Mouse (Mus musculus): Measurements from ENCODE around the gene Znhit2.
"Not testable (repeated sequence)": the region's sequence is repeated elsewhere in the genome, so short reads cannot be mapped to it uniquely, and the experiment has no call there.

Znhit2 gene

GRCm38 (mm10) chr19:6061021-6061533, at the start of gene Znhit2:
Gene Znhit2, plus strand, starts transcription at chr19:6061192.
- DNase-seq (ENCODE audit: low spot score in 2 of 2): peak; percentile 92 to 95

- no peak for DNase-seq (ENCODE audit: low spot score in 2 of 2)
These were observed 47.3 kb upstream of the Znhit2 start for GRCm38 (mm10) chr19:6013691-6014090.

GRCm38 (mm10) chr19:6014991-6015510, 45.9 kb upstream of the Znhit2 start:
- DNase-seq (ENCODE audit: low spot score in 2 of 2): no peak

- DNase-seq (ENCODE audit: low spot score in 2 of 2): peak; percentile 35 to 56
These were observed 45.3 kb upstream of the Znhit2 start, which contains the start of gene Capn1 for GRCm38 (mm10) chr19:6015511-6016315. Gene Capn1, minus strand, starts transcription at chr19:6015897.

- no peak for DNase-seq (ENCODE audit: low spot score in 2 of 2)
These were observed 44.5 kb upstream of the Znhit2 start for GRCm38 (mm10) chr19:6016532-6016931.

GRCm38 (mm10) chr19:6018142-6019089, 42.6 kb upstream of the Znhit2 start:
- DNase-seq (ENCODE audit: low spot score in 2 of 2): peak; percentile 76

GRCm38 (mm10) chr19:6020276-6020675, 40.7 kb upstream of the Znhit2 start:
- no peak for DNase-seq (ENCODE audit: low spot score in 2 of 2)

- no peak for DNase-seq (ENCODE audit: low spot score in 2 of 2)
These were observed 37.9 kb upstream of the Znhit2 start for GRCm38 (mm10) chr19:6023059-6023458.

GRCm38 (mm10) chr19:6023930-6024329, 37.1 kb upstream of the Znhit2 start:
- DNase-seq (ENCODE audit: low spot score in 2 of 2): no peak

GRCm38 (mm10) chr19:6028991-6029390, 32.0 kb upstream of the Znhit2 start:
- no peak for DNase-seq (ENCODE audit: low spot score in 2 of 2)

GRCm38 (mm10) chr19:6029426-6029825, 31.6 kb upstream of the Znhit2 start:
- no peak for DNase-seq (ENCODE audit: low spot score in 2 of 2)

- DNase-seq (ENCODE audit: low spot score in 2 of 2): no peak
These were observed 30.3 kb upstream of the Znhit2 start for GRCm38 (mm10) chr19:6030520-6031280.

GRCm38 (mm10) chr19:6035966-6036585, 24.9 kb upstream of the Znhit2 start:
- DNase-seq (ENCODE audit: low spot score in 2 of 2): no peak

GRCm38 (mm10) chr19:6037695-6038094, 23.3 kb upstream of the Znhit2 start:
- DNase-seq (ENCODE audit: low spot score in 2 of 2): no peak

- DNase-seq (ENCODE audit: low spot score in 2 of 2): no peak
These were observed 22.7 kb upstream of the Znhit2 start for GRCm38 (mm10) chr19:6038326-6038725.

- no peak for DNase-seq (ENCODE audit: low spot score in 2 of 2)
These were observed 21.0 kb upstream of the Znhit2 start for GRCm38 (mm10) chr19:6040002-6040401.

- DNase-seq (ENCODE audit: low spot score in 2 of 2): no peak
These were observed 18.7 kb upstream of the Znhit2 start for GRCm38 (mm10) chr19:6042293-6042692.

GRCm38 (mm10) chr19:6044102-6044501, 16.9 kb upstream of the Znhit2 start:
- DNase-seq (ENCODE audit: low spot score in 2 of 2): not testable (repeated sequence)

GRCm38 (mm10) chr19:6045366-6046293, 15.4 kb upstream of the Znhit2 start:
- DNase-seq (ENCODE audit: low spot score in 2 of 2): peak in 1 of 2 experiments; percentile 28

Measured in right cerebral cortex, postnatal 36 days (tissue).